Mouse (Mus musculus) brain, embryonic 14.5 days (tissue): ENCODE measurements around the gene Gm10031. TPM values are rescaled to one million over a fixed set of nuclear protein-coding genes. Genes with fewer than 3 reads are reported as not detected.
"Not testable (repeated sequence)": the region's sequence is repeated elsewhere in the genome, so short reads cannot be mapped to it uniquely, and the experiment has no call there.

ENCODE experiments used
- DNase-seq: peaks from one replicate; pipeline ENCODE4 v3.0.0-alpha.2; 2011; ENCODE audit warnings: low read depth
- CTCF ChIP-seq: fragments of 200-500 bp; IDR thresholded peaks from 2 replicates; pipeline ENCODE4 v1.5.1; 2012; ENCODE audit warnings: inconsistent platforms, mild to moderate bottlenecking, moderate library complexity, borderline replicate concordance; ENCODE audit not compliant: insufficient read depth, insufficient read length; ENCODE audit errors: extremely low read depth
- POLR2A ChIP-seq: fragments of 200-500 bp; IDR thresholded peaks from 2 replicates; pipeline ENCODE4 v1.6.1; 2012; ENCODE audit warnings: mild to moderate bottlenecking, inconsistent platforms, borderline replicate concordance; ENCODE audit not compliant: poor library complexity, insufficient read depth, insufficient read length, severe bottlenecking; ENCODE audit errors: extremely low read depth
- polyA plus RNA-seq: library from polyadenylated mRNA; depleted of rRNA; stranded (reverse); fragments of >200 nt; gene quantifications from 2 replicates; pipeline ENCODE4 v1.2.3, GENCODE M21; 2012

Gm10031 gene
- polyA plus RNA-seq, 1 experiment = 13.7 TPM

DNA sequence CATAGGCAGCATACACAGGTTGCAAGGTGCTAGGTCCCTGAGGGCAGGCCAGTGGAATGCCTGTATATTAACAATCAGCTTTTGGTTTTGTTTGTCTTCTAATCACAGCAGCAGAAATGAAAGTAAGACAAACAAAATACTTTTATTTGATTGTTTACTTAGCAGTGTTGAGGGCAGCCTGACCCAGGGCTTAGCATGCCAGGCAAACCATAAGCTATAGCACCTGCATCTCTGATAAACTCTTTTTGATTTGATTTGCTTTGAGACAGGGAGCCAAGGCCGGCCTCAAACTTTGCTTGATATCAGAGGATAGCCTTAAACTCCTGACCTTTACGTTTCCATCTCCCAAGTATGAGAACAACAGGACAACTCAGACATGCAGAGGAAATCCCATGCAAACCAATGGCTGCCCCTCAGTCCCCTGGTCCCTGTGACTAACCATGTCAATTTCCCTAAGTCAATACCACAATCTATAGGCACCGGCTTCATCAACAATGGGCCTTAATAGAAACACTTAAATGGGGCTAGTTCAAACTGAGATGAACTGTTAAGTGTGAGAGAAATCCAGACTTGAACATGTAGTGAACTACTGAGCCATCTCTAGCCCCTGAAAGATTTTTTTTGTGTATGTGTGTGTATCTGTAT is 3.6 kb upstream of the Gm10031 start:
- TF ChIP-seq POLR2A = no peak
- no peak for TF ChIP-seq CTCF
- DNase-seq = no peak

- DNase-seq = peak; percentile 11
- TF ChIP-seq POLR2A = no peak
- no peak for TF ChIP-seq CTCF
Measured at GRCm38 (mm10) chr1:156521796-156522517, 1.9 kb upstream of the Gm10031 start.

DNA sequence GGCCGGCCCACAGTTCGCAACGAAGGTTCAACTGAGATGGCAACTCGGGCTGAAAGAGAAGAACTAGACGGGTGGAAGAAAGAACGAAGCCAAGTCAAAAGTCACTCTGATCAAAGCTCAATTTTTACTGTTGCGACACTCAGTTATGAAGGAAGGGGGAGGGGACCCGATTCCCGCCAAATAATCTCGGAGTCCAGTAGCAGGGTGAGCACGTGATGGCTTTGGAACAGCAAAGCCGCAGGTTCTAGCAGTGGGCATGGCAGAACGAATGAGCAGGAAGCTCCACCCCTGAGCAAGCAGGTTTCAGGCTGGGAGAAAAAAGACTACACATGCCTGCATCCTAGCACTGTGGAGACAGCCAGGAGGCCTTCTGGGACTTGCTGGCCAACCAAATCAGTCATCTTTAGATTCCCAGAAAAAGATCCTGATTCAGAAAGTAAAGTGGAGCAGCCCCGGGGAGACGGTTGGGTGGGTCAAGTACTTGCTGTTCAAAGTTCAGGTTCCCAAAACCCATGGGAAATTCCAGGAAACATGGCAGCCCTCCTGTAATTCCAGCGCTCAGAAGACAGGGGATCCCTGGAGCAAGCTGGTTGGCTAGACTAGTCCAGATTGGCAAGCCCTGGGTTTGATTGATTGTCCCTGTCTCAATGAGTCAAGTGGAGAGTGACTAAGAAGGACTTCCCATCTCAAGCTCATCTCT is 8.8 kb downstream of the Gm10031 start:
- not testable (repeated sequence) for DNase-seq

DNA sequence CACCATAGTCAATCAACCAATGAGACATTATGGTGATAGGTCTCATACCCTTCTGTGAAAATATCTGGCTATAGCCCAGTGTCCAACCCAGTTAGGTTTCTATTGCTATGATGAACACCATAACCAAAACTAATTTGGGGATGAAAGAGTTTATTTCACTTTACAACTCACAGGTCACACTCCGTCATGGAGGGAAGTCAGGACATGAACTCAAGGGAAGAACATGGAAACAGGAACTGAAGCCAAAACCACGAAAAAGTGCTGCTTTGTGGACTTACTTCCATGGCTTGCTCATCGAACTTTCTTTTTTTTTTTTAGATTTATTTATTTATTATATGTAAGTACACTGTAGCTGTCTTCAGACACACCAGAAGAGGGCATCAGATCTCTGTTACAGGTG is 9.7 kb downstream of the Gm10031 start:
- no peak for DNase-seq
- TF ChIP-seq POLR2A (no peak), CTCF (no peak)

DNA sequence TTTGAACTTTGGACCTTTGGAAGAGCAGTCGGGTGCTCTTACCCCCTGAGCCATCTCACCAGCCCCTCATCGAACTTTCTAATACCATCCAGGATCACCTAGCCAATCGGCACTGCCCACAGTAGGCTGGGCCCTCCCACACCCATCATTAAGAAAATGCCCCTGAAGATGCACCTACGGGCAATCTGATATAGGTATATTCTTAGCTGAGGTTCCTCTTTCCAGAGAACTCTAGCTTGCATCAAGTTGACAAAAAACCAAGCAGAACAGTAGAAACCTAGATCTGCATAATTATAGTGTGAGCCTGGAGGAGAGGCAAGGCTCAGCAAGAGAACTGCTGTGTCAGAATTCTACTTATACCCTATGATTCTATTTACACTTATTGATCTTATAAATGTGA is 10.1 kb downstream of the Gm10031 start:
- no peak for DNase-seq
- TF ChIP-seq CTCF (no peak), POLR2A (no peak)

DNA sequence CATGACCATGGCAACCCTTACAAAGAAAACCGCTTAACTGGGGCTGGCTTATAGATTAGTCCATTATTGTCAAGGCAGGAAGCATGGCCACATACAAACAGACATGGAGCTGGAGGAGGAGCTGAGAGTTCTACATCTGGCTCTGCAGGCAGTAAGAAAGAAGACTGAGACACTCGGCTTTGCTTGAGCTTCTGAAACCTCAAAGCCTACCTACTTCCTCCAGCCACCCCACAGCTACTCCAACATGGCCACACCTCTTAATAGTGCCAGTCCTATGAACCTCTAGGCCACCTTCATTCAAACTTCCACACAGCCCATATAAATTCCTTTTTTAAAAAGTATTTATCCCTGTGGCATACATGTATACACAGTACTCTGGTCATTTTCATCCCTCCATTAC is 13.2 kb downstream of the Gm10031 start:
- TF ChIP-seq POLR2A (no peak), CTCF (no peak)
- DNase-seq = no peak

- no peak for DNase-seq
- TF ChIP-seq CTCF = no peak
Measured at GRCm38 (mm10) chr1:156537701-156538100, 13.9 kb downstream of the Gm10031 start.

- TF ChIP-seq CTCF = no peak
- no peak for TF ChIP-seq POLR2A
- DNase-seq = peak; percentile 17
Measured at GRCm38 (mm10) chr1:156538382-156538781, 14.6 kb downstream of the Gm10031 start.

- DNase-seq = peak; percentile 79
- TF ChIP-seq POLR2A = no peak
- TF ChIP-seq CTCF = peak; percentile 57; the same call in 1 of the 2 replicates
Measured at GRCm38 (mm10) chr1:156539787-156540560, 16.2 kb downstream of the Gm10031 start.

DNA sequence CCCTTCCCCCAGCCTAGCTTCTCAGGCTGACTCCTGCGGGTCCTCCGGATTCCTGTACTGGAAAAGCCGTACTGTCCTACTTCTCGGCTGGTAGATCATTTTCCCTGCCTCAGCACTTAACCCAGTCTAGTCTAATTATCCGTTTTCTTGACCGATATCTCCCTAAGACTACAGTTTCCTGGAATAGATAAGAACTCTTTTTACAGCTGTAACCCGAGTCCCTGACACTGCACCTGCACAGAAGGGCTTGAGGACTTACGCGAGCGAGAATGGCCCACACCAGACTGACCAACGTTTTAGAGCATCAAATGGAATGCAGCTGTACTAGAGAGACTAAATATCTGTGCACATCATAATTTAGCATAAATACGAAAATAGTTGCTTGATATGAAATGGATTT is 20.2 kb downstream of the Gm10031 start:
- no peak for TF ChIP-seq CTCF
- TF ChIP-seq POLR2A = no peak
- DNase-seq = no peak

- TF ChIP-seq CTCF = no peak
- TF ChIP-seq POLR2A = peak; percentile 92
- DNase-seq = peak; percentile 96
Measured at GRCm38 (mm10) chr1:156558024-156558930, 34.5 kb downstream of the Gm10031 start, which contains the start of gene Abl2. Abl2 (plus strand) TSS chr1:156558786.
